Mouse (Mus musculus): Measurements from ENCODE around the gene Pip5k1c. TPM values are rescaled to one million over a fixed set of nuclear protein-coding genes. Genes with fewer than 3 reads are reported as not detected.

Gene Pip5k1c
- polyA plus RNA-seq, 1 experiment from 2014 or later: 76.4 TPM

DNA sequence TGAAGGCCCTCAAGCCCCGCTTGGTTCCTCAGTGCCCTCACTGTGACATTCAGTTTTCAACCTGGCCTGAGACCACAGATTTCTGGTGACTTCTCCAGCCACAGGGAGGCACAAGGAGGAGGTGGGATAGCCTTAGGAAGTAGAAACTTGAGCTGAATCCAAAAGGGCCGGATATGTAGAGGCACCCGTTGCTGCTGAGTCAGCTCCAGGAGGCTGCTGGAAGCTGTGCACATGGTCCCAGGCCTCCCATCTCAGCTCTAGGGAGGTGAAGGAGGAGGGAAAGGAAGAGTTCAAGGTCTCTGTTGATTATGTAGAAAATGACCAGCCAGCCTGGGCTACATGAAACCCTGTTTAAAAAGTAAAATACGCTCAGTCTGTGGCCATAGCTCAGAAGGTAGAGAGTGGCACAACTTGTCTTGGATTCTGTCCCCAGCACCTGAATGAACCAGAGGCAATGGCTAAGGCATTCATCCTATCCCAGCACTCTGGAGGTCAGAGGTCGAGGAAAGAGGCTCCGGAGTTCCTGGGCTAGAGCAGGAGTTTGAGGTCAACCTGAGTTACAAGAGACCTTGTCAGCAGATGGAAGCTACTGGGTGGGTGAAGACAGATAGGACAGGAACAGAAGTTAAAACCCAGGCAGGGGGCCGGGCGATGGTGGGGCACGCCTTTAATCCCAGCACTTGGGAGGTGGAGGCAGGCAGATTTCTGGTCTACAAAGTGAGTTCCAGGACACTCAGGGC, 62.1 kb downstream of the Pip5k1c start:
- no peaks in the 10 kb centered on the region for H3K36me3 ChIP-seq (ENCODE audit: control insufficient read depth, insufficient read depth, low read length)
- no peak overlapping the region for H3K9ac ChIP-seq (ENCODE audit: low read length)
- H3K9me3 ChIP-seq (replicated peaks; ENCODE audit: control insufficient read depth, low read length): no peaks in the 10 kb centered on the region
- H3K27ac ChIP-seq (ENCODE audit: low read depth, low read length): no peak overlapping the region
- ATAC-seq: no peak
- H3K4me3 ChIP-seq (ENCODE audit: low read depth, low read length): no peak overlapping the region
- peaks cover 3% of the 10 kb centered on the region; the same call in 1 of the 2 replicates for H3K4me1 ChIP-seq (ENCODE audit: control insufficient read depth, insufficient read depth, low read length)
- DNase-seq (ENCODE audit: low spot score): no peak
- 74% methylated on average over 9 of the region's 9 CpGs for WGBS
- H3K4me2 ChIP-seq (ENCODE audit: low read length): no peak overlapping the region
- no peaks in the 10 kb centered on the region for H3K27me3 ChIP-seq (replicated peaks; ENCODE audit: control insufficient read depth, insufficient read depth, low read length)

DNA sequence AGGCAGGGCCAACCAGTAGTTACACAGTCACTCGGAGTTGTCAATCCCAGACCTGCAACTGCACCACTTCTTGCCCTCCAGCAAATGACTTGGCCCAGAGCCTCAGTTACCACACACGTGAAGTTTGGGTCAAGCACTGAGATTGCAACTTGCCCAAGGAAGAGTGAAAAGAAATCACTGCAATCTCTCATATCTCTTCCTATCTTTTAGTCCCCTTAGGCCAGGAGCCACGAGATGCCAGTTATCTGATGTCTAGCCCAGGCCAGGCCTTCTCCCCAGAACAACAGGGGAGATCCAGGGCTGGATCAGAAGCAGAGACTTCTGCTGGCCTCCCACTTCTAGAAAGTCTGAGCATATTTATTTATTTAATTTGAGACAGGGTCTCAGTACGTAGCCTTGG, 62.8 kb downstream of the Pip5k1c start:
- DNase-seq (ENCODE audit: low spot score) (no peak), ATAC-seq (no peak)
- 80% methylated on average over 4 of the region's 4 CpGs for WGBS
- H3K36me3 ChIP-seq (ENCODE audit: control insufficient read depth, insufficient read depth, low read length): no peaks in the 10 kb centered on the region
- H3K9me3 ChIP-seq (replicated peaks; ENCODE audit: control insufficient read depth, low read length): no peaks in the 10 kb centered on the region
- no peak overlapping the region for H3K9ac ChIP-seq (ENCODE audit: low read length)
- peaks cover 3% of the 10 kb centered on the region; the same call in 1 of the 2 replicates for H3K4me1 ChIP-seq (ENCODE audit: control insufficient read depth, insufficient read depth, low read length)
- no peaks in the 10 kb centered on the region for H3K27me3 ChIP-seq (replicated peaks; ENCODE audit: control insufficient read depth, insufficient read depth, low read length)
- no peak overlapping the region for H3K4me2 ChIP-seq (ENCODE audit: low read length)
- no peak overlapping the region for H3K27ac ChIP-seq (ENCODE audit: low read depth, low read length)
- H3K4me3 ChIP-seq (ENCODE audit: low read depth, low read length): no peak overlapping the region

DNA sequence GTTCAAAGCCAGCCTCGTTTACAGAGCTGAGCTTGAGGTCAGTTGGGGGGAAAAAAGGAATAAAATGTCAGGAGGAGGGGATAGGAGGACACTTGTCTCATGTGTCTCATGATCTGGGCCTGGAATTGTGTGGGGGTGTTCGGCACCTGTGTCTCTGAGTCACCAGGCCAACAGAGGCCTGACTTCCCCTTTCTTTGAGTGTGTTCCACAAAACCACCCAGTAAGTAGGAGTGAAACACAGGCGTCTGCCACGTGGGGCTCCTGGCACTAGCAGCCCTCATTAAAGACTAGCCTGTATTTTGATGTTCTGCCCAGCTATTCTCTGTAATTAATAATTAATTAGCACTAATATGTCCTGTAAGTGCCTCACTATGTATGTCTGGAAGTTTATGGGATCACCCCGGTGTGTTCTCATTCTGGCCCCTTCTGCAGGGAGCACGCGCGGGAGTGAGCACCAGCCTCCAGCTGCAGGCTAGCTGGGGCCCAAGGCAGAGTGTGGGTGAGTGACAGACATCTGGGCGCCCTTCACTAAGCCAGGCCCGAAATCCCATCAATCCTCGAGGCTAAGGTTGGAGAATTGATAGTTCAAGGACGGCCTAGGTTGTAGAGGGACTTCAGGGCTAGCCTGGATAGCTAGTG, 63.7 kb downstream of the Pip5k1c start:
- ATAC-seq: no peak
- Histone ChIP-seq H3K9me3 (replicated peaks; ENCODE audit: control insufficient read depth, low read length) (no peaks in the 10 kb centered on the region), H3K27me3 (replicated peaks; ENCODE audit: control insufficient read depth, insufficient read depth, low read length) (no peaks in the 10 kb centered on the region), H3K27ac (ENCODE audit: low read depth, low read length) (no peak overlapping the region), H3K4me2 (ENCODE audit: low read length) (peak overlapping the region; percentile 97), H3K36me3 (ENCODE audit: control insufficient read depth, insufficient read depth, low read length) (no peaks in the 10 kb centered on the region; the same call in 1 of the 2 replicates), H3K4me3 (ENCODE audit: low read depth, low read length) (peak overlapping the region; percentile 68; the same call in 1 of the 2 replicates), H3K4me1 (ENCODE audit: control insufficient read depth, insufficient read depth, low read length) (peaks cover 3% of the 10 kb centered on the region; the same call in 1 of the 2 replicates), H3K9ac (ENCODE audit: low read length) (no peak overlapping the region)
- DNase-seq (ENCODE audit: low spot score): no peak
- WGBS: 48% methylated on average over 12 of the region's 12 CpGs

DNA sequence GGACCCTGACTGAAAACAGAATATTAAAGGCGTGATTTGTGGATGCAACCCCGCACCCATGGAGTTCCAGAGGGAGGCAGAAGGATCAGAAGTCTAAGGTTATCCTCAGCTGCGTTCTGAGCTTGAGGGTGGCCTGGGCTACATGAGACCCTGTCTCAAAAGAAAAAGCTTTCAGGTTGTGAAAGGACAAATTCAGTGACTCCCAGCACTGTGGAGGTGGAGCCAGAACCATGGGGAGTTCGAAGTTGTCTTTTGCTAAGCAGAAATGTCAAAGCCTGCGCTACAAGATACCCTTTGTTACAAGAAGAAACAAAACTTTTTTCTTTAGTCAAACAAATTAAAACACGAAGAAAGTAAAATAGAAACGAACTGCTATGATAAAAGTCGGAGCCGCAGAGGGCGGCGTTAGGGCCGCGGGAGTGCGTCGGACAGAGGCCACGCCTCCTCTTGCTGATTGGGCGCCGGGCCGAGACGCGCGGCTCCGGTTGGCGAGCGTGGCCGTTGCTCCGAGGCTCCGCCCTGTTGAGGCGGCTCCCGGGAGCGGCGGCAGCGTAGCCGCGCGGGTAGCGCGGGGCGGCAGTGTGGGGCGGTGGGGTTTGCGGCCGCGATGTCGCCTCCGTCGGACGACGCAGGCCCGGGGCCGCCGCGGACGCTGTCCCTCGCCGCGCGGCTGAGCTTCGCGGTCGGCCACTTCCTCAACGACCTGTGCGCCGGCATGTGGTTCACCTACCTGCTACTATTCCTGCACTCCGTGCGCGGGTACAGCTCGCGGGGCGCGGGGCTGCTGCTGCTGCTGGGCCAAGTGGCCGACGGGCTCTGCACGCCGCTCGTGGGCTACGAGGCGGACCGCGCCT, 64.5 kb downstream of the Pip5k1c start, which contains the start of gene Mfsd12:
Gene Mfsd12 (plus strand): TSS at position 501 of the 854 bp plus-strand sequence.
- 2% methylated on average over 73 of the region's 79 CpGs for WGBS
- H3K36me3 ChIP-seq (ENCODE audit: control insufficient read depth, insufficient read depth, low read length): no peaks in the 10 kb centered on the region; the same call in 1 of the 2 replicates
- no peak within 1 kb of the TSS for H3K27ac ChIP-seq (ENCODE audit: low read depth, low read length)

DNA sequence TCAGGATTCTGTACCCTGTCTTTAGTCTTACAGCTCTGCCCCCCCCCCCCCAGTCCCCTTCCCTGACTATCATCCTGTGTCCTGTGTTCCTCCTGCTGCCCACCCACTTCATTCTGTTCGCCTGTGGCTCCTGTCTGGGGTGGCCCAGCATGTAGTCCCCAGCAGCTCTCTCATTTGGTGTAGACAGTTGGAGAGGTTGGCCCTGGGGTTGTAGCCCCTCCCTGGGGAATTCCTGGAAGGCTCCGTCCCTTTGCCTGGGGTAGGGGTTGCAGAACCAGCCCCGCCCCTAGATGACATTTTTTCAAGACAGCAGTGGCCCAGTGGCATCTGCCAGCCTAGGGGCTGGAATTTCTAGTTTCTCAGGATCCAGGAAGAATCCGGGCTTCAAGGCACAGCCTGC, 65.4 kb downstream of the Pip5k1c start:
- Histone ChIP-seq H3K9me3 (replicated peaks; ENCODE audit: control insufficient read depth, low read length) (no peaks in the 10 kb centered on the region), H3K9ac (ENCODE audit: low read length) (peak overlapping the region; percentile 81), H3K4me3 (ENCODE audit: low read depth, low read length) (peak overlapping the region; percentile 68), H3K4me1 (ENCODE audit: control insufficient read depth, insufficient read depth, low read length) (peaks cover 3% of the 10 kb centered on the region; the same call in 1 of the 2 replicates), H3K4me2 (ENCODE audit: low read length) (peak overlapping the region; percentile 97), H3K36me3 (ENCODE audit: control insufficient read depth, insufficient read depth, low read length) (peaks cover 3% of the 10 kb centered on the region; the same call in 1 of the 2 replicates), H3K27me3 (replicated peaks; ENCODE audit: control insufficient read depth, insufficient read depth, low read length) (peaks cover 7% of the 10 kb centered on the region; the same call in 1 of the 2 replicates), H3K27ac (ENCODE audit: low read depth, low read length) (no peak overlapping the region)
- ATAC-seq (no peak), DNase-seq (ENCODE audit: low spot score) (no peak)
- WGBS: 43% methylated on average over 4 of the region's 4 CpGs

More for the DNA sequence above, 64.5 kb downstream of the Pip5k1c start, which contains the start of gene Mfsd12:
- peak; percentile 95 for DNase-seq (ENCODE audit: low spot score)
- Histone ChIP-seq H3K4me2 (ENCODE audit: low read length) (peak within 1 kb of the TSS; percentile 97), H3K4me1 (ENCODE audit: control insufficient read depth, insufficient read depth, low read length) (peaks cover 3% of the 10 kb centered on the region; the same call in 1 of the 2 replicates), H3K4me3 (ENCODE audit: low read depth, low read length) (peak within 1 kb of the TSS; percentile 68), H3K9me3 (replicated peaks; ENCODE audit: control insufficient read depth, low read length) (no peaks in the 10 kb centered on the region), H3K27me3 (replicated peaks; ENCODE audit: control insufficient read depth, insufficient read depth, low read length) (no peaks in the 10 kb centered on the region), H3K9ac (ENCODE audit: low read length) (peak within 1 kb of the TSS; percentile 81)
- peak; percentile 96 for ATAC-seq

DNA sequence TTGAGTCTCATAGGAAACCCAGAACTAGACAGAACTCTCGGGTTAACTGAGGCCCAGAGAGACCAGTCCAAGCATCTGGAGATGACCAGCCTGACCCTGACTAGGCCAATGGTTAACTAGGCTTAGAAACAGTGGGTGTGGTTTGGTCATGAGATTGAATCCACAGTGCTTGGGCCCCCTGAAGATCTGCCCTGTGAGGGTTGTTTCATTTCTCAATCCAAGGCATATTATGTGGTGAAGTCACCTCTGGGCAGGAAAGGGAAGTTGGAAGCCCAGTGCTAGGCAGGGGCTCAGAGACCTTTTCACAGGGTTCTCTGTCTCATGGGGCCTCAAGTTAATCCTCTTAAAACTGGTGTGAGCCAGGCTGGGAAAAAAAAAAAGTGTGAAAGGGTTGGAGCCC, 66.1 kb downstream of the Pip5k1c start:
- peaks cover 6% of the 10 kb centered on the region for H3K4me1 ChIP-seq (ENCODE audit: control insufficient read depth, insufficient read depth, low read length)
- WGBS: 63% methylated on average over 1 of the region's 1 CpGs
- no peaks in the 10 kb centered on the region for H3K9me3 ChIP-seq (replicated peaks; ENCODE audit: control insufficient read depth, low read length)
- no peak overlapping the region for H3K27ac ChIP-seq (ENCODE audit: low read depth, low read length)
- H3K36me3 ChIP-seq (ENCODE audit: control insufficient read depth, insufficient read depth, low read length): peaks cover 3% of the 10 kb centered on the region; the same call in 1 of the 2 replicates
- no peak overlapping the region; the same call in 1 of the 2 replicates for H3K4me2 ChIP-seq (ENCODE audit: low read length)
- ATAC-seq: no peak
- H3K4me3 ChIP-seq (ENCODE audit: low read depth, low read length): no peak overlapping the region
- peaks cover 14% of the 10 kb centered on the region for H3K27me3 ChIP-seq (replicated peaks; ENCODE audit: control insufficient read depth, insufficient read depth, low read length)
- no peak overlapping the region for H3K9ac ChIP-seq (ENCODE audit: low read length)
- no peak for DNase-seq (ENCODE audit: low spot score)

DNA sequence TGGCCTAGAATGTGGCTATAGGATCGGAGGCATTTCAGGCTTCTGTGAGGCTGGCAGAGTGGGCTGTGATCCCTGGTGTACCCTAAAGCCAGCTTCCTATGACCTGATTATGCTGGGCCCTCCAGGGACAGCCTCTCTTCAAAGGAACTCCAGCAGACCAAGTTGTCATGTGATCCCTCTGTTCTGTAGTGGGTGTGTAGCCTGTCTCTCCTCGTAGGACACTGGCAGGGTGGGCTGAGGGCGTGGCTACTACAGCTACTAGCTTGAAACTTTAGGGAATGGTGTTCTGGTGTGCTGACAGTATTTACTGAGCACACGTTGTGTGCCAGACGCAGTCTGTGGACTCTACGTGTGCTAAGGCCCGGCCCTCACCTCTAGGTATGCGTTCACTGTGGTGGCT, 68.0 kb downstream of the Pip5k1c start:
- no peak overlapping the region for H3K27ac ChIP-seq (ENCODE audit: low read depth, low read length)
- peaks cover 27% of the 10 kb centered on the region for H3K27me3 ChIP-seq (replicated peaks; ENCODE audit: control insufficient read depth, insufficient read depth, low read length)
- no peak for DNase-seq (ENCODE audit: low spot score)
- H3K4me3 ChIP-seq (ENCODE audit: low read depth, low read length): no peak overlapping the region
- peaks cover 3% of the 10 kb centered on the region; the same call in 1 of the 2 replicates for H3K36me3 ChIP-seq (ENCODE audit: control insufficient read depth, insufficient read depth, low read length)
- H3K9me3 ChIP-seq (replicated peaks; ENCODE audit: control insufficient read depth, low read length): no peaks in the 10 kb centered on the region
- H3K4me1 ChIP-seq (ENCODE audit: control insufficient read depth, insufficient read depth, low read length): peaks cover 17% of the 10 kb centered on the region
- 79% methylated on average over 8 of the region's 8 CpGs for WGBS
- no peak for ATAC-seq
- H3K4me2 ChIP-seq (ENCODE audit: low read length): no peak overlapping the region
- no peak overlapping the region for H3K9ac ChIP-seq (ENCODE audit: low read length)

DNA sequence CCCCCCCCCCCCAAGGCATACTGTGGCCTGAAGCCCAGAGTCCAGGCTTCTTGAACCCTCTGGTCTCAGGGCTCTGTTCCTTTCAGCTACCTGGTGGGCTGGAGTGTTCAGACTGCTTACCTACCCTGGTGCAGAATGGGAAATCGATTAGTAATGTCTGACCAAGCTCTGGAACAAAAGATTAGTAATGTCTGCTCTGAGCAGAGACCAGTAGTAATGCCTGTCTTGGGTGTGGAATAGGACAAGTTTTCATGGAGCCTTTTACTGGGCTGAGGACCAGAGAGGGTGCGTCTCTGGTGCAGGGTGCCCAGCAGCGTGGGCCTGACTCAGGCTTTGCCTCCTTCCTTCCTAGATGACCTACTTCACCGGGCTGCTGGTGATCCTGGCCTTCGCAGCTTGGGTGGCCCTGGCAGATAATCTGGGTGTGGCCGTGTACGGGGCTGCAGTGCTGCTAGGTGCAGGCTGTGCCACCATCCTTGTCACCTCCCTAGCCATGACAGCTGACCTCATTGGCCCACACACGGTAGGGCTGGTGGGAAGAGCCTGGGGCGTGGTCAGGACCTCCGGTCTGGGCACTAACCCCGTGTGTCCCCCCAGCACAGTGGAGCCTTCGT, 69.7 kb downstream of the Pip5k1c start:
- Histone ChIP-seq H3K27me3 (replicated peaks; ENCODE audit: control insufficient read depth, insufficient read depth, low read length) (peaks cover 27% of the 10 kb centered on the region), H3K9me3 (replicated peaks; ENCODE audit: control insufficient read depth, low read length) (no peaks in the 10 kb centered on the region), H3K9ac (ENCODE audit: low read length) (no peak overlapping the region), H3K36me3 (ENCODE audit: control insufficient read depth, insufficient read depth, low read length) (peaks cover 19% of the 10 kb centered on the region), H3K4me1 (ENCODE audit: control insufficient read depth, insufficient read depth, low read length) (peaks cover 19% of the 10 kb centered on the region), H3K4me2 (ENCODE audit: low read length) (no peak overlapping the region), H3K4me3 (ENCODE audit: low read depth, low read length) (no peak overlapping the region), H3K27ac (ENCODE audit: low read depth, low read length) (no peak overlapping the region)
- 75% methylated on average over 12 of the region's 12 CpGs for WGBS
- ATAC-seq (no peak), DNase-seq (ENCODE audit: low spot score) (no peak)

Data from forebrain, embryonic 14.5 days (tissue).